Mouse (Mus musculus) heart, embryonic 11.5 days (tissue): ENCODE measurements at regions not wholly inside any gene's neighbourhood (a gene's known extent, or its start where the extent isn't known, plus 50 kb on each side); places are given as distances from the start of the nearest gene placed in this dataset.

Source experiments
- ATAC-seq: fragments of 200-750 bp; cut with Nextera tagmentation; replicated peaks from 2 replicates; pipeline ENCODE4 v1.8.0; 2017; ENCODE audit warnings: moderate library complexity; ENCODE audit not compliant: insufficient number of reproducible peaks, low FRiP score, low TSS enrichment
- H3K27ac ChIP-seq: fragments of 300-500 bp; sonication (generic); 2 replicates; pipeline ENCODE4 v1.5.1; 2014; ENCODE audit warnings: mild to moderate bottlenecking, low read depth, low read length
- H3K27me3 ChIP-seq: fragments of 300-500 bp; sonication (generic); 2 replicates; pipeline ENCODE4 v1.6.1; 2014; ENCODE audit warnings: mild to moderate bottlenecking, low read length, mixed read lengths; ENCODE audit not compliant: control insufficient read depth, insufficient read depth
- H3K36me3 ChIP-seq: fragments of 300-500 bp; sonication (generic); 2 replicates; pipeline ENCODE4 v1.6.1; 2014; ENCODE audit warnings: mild to moderate bottlenecking, low read length, moderate library complexity, mixed read lengths; ENCODE audit not compliant: control insufficient read depth, insufficient read depth
- H3K4me1 ChIP-seq: fragments of 300-500 bp; sonication (generic); 2 replicates; pipeline ENCODE4 v1.6.1; 2014; ENCODE audit warnings: low read length; ENCODE audit not compliant: control insufficient read depth, insufficient read depth
- H3K4me2 ChIP-seq: fragments of 300-500 bp; sonication (generic); 2 replicates; pipeline ENCODE4 v1.6.1; 2014; ENCODE audit warnings: mild to moderate bottlenecking, moderate library complexity
- H3K4me3 ChIP-seq: fragments of 300-500 bp; sonication (generic); 2 replicates; pipeline ENCODE4 v1.5.1; 2014; ENCODE audit warnings: low read depth, low read length
- H3K9ac ChIP-seq: fragments of 300-500 bp; sonication (generic); 2 replicates; pipeline ENCODE4 v1.6.1; 2014; ENCODE audit warnings: mild to moderate bottlenecking, low read depth, low read length, moderate library complexity
- H3K9me3 ChIP-seq: fragments of 300-500 bp; sonication (generic); replicated peaks from 2 replicates; pipeline ENCODE4 v1.6.1; 2016; ENCODE audit warnings: low read length; ENCODE audit not compliant: control insufficient read depth
- WGBS: fragments of 180-500 bp; shearing (Covaris S2); extraction: QIAGEN DNeasy Blood & Tissue Kit; methylation state at CpG from one replicate; pipeline ENCODE4 v1.1.7; 2014; ENCODE audit not compliant: insufficient replicate concordance; 5-methylcytosine and 5-hydroxymethylcytosine counted together

GRCm38 (mm10) chr4:40537859-40538258, 65.9 kb downstream of the Tmem215 start:
- no peak overlapping the region for H3K27ac ChIP-seq
- H3K4me2 ChIP-seq: no peak overlapping the region
- H3K9me3 ChIP-seq: no peaks in the 10 kb centered on the region
- no peak overlapping the region for H3K9ac ChIP-seq
- H3K4me3 ChIP-seq: no peak overlapping the region
- 33% methylated on average over 3 of the region's 3 CpGs for WGBS
- ATAC-seq: no peak
- H3K27me3 ChIP-seq: no peaks in the 10 kb centered on the region
- H3K4me1 ChIP-seq: peaks cover 5% of the 10 kb centered on the region; the same call in 1 of the 2 replicates
- no peaks in the 10 kb centered on the region for H3K36me3 ChIP-seq

- H3K27me3 ChIP-seq: no peaks in the 10 kb centered on the region
- no peak overlapping the region for H3K4me3 ChIP-seq
- 72% methylated on average over 8 of the region's 8 CpGs for WGBS
- no peak for ATAC-seq
- no peak overlapping the region for H3K9ac ChIP-seq
- no peak overlapping the region for H3K4me2 ChIP-seq
- no peaks in the 10 kb centered on the region for H3K36me3 ChIP-seq
- H3K27ac ChIP-seq: no peak overlapping the region
- no peaks in the 10 kb centered on the region for H3K9me3 ChIP-seq
- H3K4me1 ChIP-seq: peaks cover 6% of the 10 kb centered on the region
Observed at GRCm38 (mm10) chr4:40543085-40544048, 71.4 kb downstream of the Tmem215 start.

- no peak overlapping the region for H3K4me2 ChIP-seq
- ATAC-seq: no peak
- no peaks in the 10 kb centered on the region for H3K27me3 ChIP-seq
- H3K4me3 ChIP-seq: no peak overlapping the region
- no peaks in the 10 kb centered on the region for H3K9me3 ChIP-seq
- no peaks in the 10 kb centered on the region for H3K36me3 ChIP-seq
- peaks cover 6% of the 10 kb centered on the region for H3K4me1 ChIP-seq
- no peak overlapping the region for H3K9ac ChIP-seq
- 28% methylated on average over 4 of the region's 4 CpGs for WGBS
- peak overlapping the region; percentile 54; the same call in 1 of the 2 replicates for H3K27ac ChIP-seq
Observed at GRCm38 (mm10) chr4:40544056-40544455, 72.1 kb downstream of the Tmem215 start.

GRCm38 (mm10) chr4:40544806-40545205, 72.8 kb downstream of the Tmem215 start:
- H3K9me3 ChIP-seq: no peaks in the 10 kb centered on the region
- H3K36me3 ChIP-seq: no peaks in the 10 kb centered on the region
- peak overlapping the region; percentile 54 for H3K27ac ChIP-seq
- no peak overlapping the region for H3K4me3 ChIP-seq
- no peak overlapping the region for H3K9ac ChIP-seq
- ATAC-seq: no peak
- H3K4me1 ChIP-seq: peaks cover 6% of the 10 kb centered on the region
- no peak overlapping the region for H3K4me2 ChIP-seq
- no peaks in the 10 kb centered on the region for H3K27me3 ChIP-seq

GRCm38 (mm10) chr4:40545700-40546099, 73.7 kb downstream of the Tmem215 start:
- H3K4me2 ChIP-seq: no peak overlapping the region
- no peak for ATAC-seq
- no peak overlapping the region for H3K27ac ChIP-seq
- no peaks in the 10 kb centered on the region for H3K9me3 ChIP-seq
- WGBS: 47% methylated on average over 5 of the region's 5 CpGs
- H3K9ac ChIP-seq: no peak overlapping the region
- no peaks in the 10 kb centered on the region for H3K36me3 ChIP-seq
- peaks cover 6% of the 10 kb centered on the region for H3K4me1 ChIP-seq
- no peak overlapping the region for H3K4me3 ChIP-seq
- H3K27me3 ChIP-seq: no peaks in the 10 kb centered on the region

- no peaks in the 10 kb centered on the region for H3K4me1 ChIP-seq
- ATAC-seq: no peak
- H3K27me3 ChIP-seq: no peaks in the 10 kb centered on the region
- 65% methylated on average over 2 of the region's 2 CpGs for WGBS
- no peak overlapping the region for H3K4me2 ChIP-seq
- no peak overlapping the region for H3K9ac ChIP-seq
- H3K4me3 ChIP-seq: no peak overlapping the region
- no peaks in the 10 kb centered on the region for H3K36me3 ChIP-seq
- H3K27ac ChIP-seq: no peak overlapping the region
- no peaks in the 10 kb centered on the region for H3K9me3 ChIP-seq
Observed at GRCm38 (mm10) chr4:40559824-40560223, 87.8 kb downstream of the Tmem215 start.

GRCm38 (mm10) chr4:40573300-40573699, 101.3 kb downstream of the Tmem215 start:
- no peak overlapping the region for H3K9ac ChIP-seq
- 69% methylated on average over 1 of the region's 1 CpGs for whole genome bisulfite sequencing
- no peaks in the 10 kb centered on the region for H3K9me3 ChIP-seq
- H3K36me3 ChIP-seq: no peaks in the 10 kb centered on the region
- ATAC-seq: no peak
- H3K27ac ChIP-seq: no peak overlapping the region
- no peaks in the 10 kb centered on the region for H3K27me3 ChIP-seq
- no peaks in the 10 kb centered on the region for H3K4me1 ChIP-seq
- no peak overlapping the region for H3K4me2 ChIP-seq
- no peak overlapping the region for H3K4me3 ChIP-seq

- Histone ChIP-seq H3K36me3 (no peaks in the 10 kb centered on the region), H3K9ac (no peak overlapping the region), H3K9me3 (no peaks in the 10 kb centered on the region), H3K27ac (no peak overlapping the region), H3K4me3 (no peak overlapping the region), H3K4me1 (no peaks in the 10 kb centered on the region), H3K27me3 (no peaks in the 10 kb centered on the region), H3K4me2 (no peak overlapping the region)
- 69% methylated on average over 1 of the region's 1 CpGs for WGBS
- no peak for ATAC-seq
Observed at GRCm38 (mm10) chr4:40575951-40576350, 104.0 kb downstream of the Tmem215 start.

GRCm38 (mm10) chr4:40584436-40584835, 112.5 kb downstream of the Tmem215 start:
- no peaks in the 10 kb centered on the region for H3K36me3 ChIP-seq
- no peak for ATAC-seq
- no peaks in the 10 kb centered on the region for H3K4me1 ChIP-seq
- H3K9me3 ChIP-seq: no peaks in the 10 kb centered on the region
- no peak overlapping the region for H3K4me3 ChIP-seq
- H3K27ac ChIP-seq: no peak overlapping the region
- no peak overlapping the region for H3K9ac ChIP-seq
- H3K4me2 ChIP-seq: no peak overlapping the region
- WGBS: 78% methylated on average over 6 of the region's 6 CpGs
- no peaks in the 10 kb centered on the region for H3K27me3 ChIP-seq
